17 mouse cellular contexts compared by ENCODE assay signal in genomic region chr6:56860205-56860848, GRCm38 (mm10). TPM values are rescaled to one million over a fixed set of nuclear protein-coding genes. Genes with fewer than 3 reads are reported as not detected.
DNase-seq lines count a peak whose midpoint lies in the region; ATAC-seq lines count a peak whose summit lies in the region.
"Had no signal": no experiment of that assay in that cellular context is flagged by ENCODE, and none has a peak within 500 bp of the region (broad histone marks: within the 10 kb centered on the region; RNA-seq: fewer than 3 reads in every experiment).

No protein-coding gene starts in this region.

- ATAC-seq in frontal cortex, adult (ENCODE audit: low TSS enrichment), result 0 out of 2 replicates have a peak, but pooled peaks have one; percentile 27
- peak; percentile 62 for ATAC-seq in liver, embryonic 15.5 days (ENCODE audit: insufficient read depth)
- ATAC-seq: forebrain, embryonic 13.5 days had no signal

- H3K27me3 ChIP-seq in liver, embryonic 15.5 days, result no peaks in the 10 kb centered on the region
- H3K27me3 ChIP-seq: embryonic facial prominence, embryonic 15.5 days; forebrain, embryonic 13.5 days had no signal

- H3K4me1 ChIP-seq in liver, embryonic 15.5 days (replicated peaks), result peaks cover 9% of the 10 kb centered on the region
- H3K4me1 ChIP-seq: embryonic facial prominence, embryonic 15.5 days; forebrain, embryonic 13.5 days; hindbrain, embryonic 10.5 days had no signal

- no peak overlapping the region for H3K4me2 ChIP-seq in liver, embryonic 15.5 days
- H3K4me2 ChIP-seq: embryonic facial prominence, embryonic 15.5 days; forebrain, embryonic 13.5 days had no signal

- H3K9me3 ChIP-seq in liver, embryonic 15.5 days (replicated peaks), result no peaks in the 10 kb centered on the region
- H3K9me3 ChIP-seq: embryonic facial prominence, embryonic 15.5 days; forebrain, embryonic 13.5 days; hindbrain, embryonic 10.5 days had no signal

- DNase-seq in frontal cortex, adult 2 months (ENCODE audit: extremely low spot score in 1 of 2, low spot score in 1 of 2), result no peak
- DNase-seq in lung, postnatal 36 days, result peak; percentile 13
- no peak for DNase-seq in lung, postnatal 25 days (ENCODE audit: low spot score)
- no peak for DNase-seq in thymus, postnatal 14 days
- DNase-seq in cerebellum, adult 18-20 months, result no peak
- no peak for DNase-seq in retina, embryonic 14.5 days (ENCODE audit: low spot score)
- DNase-seq: adrenal gland, postnatal 36 days; cerebellum, postnatal 14 days; layer of hippocampus, adult 9-11 months; right cerebral cortex, postnatal 4 days had no signal

- no peak overlapping the region for H3K9ac ChIP-seq in liver, embryonic 15.5 days
- H3K9ac ChIP-seq: embryonic facial prominence, embryonic 15.5 days; forebrain, embryonic 13.5 days had no signal

- no peak overlapping the region for H3K27ac ChIP-seq in liver, embryonic 15.5 days (replicated peaks)
- H3K27ac ChIP-seq: embryonic facial prominence, embryonic 15.5 days; forebrain, embryonic 13.5 days; heart, adult 2 months; hindbrain, embryonic 10.5 days; kidney, postnatal 0 days had no signal

- no peaks in the 10 kb centered on the region for H3K36me3 ChIP-seq in liver, embryonic 15.5 days (replicated peaks)

- no peak overlapping the region for H3K4me3 ChIP-seq in liver, embryonic 15.5 days (replicated peaks)
- H3K4me3 ChIP-seq: embryonic facial prominence, embryonic 15.5 days; forebrain, embryonic 13.5 days; heart, adult 2 months; hindbrain, embryonic 10.5 days had no signal

- 61% methylated on average over 8 of the region's 8 CpGs for WGBS in liver, embryonic 15.5 days (ENCODE audit: insufficient replicate concordance)

RNA-seq across cellular contexts. Expression of gene Fkbp9, which starts 28.5 kb away (rescaled TPM):
- 29.6 and 31.0 TPM in 2 replicates for polyA plus RNA-seq in frontal cortex, adult 2 months (2012; rRNA removed)
- polyA plus RNA-seq in liver, embryonic 15.5 days (2015; fragmentation: Nextera tagmentation; extraction: Ambion mirVana), result 23.7 and 24.3 TPM in 2 replicates
